Mouse (Mus musculus): ENCODE results near the gene Cd27.
A peak's percentile ranks its signal among the peaks of the same experiment; 100 is the strongest.

Cd27 gene

GRCm38 (mm10) chr6:125212621-125213020, 24.2 kb downstream of the Cd27 start:
- DNase-seq, result no peak

- DNase-seq, result no peak
Measured at GRCm38 (mm10) chr6:125210436-125210835, 26.4 kb downstream of the Cd27 start.

- DNase-seq, result no peak
Measured at GRCm38 (mm10) chr6:125197166-125197565, 39.6 kb downstream of the Cd27 start.

- DNase-seq, result no peak
Measured at GRCm38 (mm10) chr6:125196301-125196700, 40.5 kb downstream of the Cd27 start.

DNA sequence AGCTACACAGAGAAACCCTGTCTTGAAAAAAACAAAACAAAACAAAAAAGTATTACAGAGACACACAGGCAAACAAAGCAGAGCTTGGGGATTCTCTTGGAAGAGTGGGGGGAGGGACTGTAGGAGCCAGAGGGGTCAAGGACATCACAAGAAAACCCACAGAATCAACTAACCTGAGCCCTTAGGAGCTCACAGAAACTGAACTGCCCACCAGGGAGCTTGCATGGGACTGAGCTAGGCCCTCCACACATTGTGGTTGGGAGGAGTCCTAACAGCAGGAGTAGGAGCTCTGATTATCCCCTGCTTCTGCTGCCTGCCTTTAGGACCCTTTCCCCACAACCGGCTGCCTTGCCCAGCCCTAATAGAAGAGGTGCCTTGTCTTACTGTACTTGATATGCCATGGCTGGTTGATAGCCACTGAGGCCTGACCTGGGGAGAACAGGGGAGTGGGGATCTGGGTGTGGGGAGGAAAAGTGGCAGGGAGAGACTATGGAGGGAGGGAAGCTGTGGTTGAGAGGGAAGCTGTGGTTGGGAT, 41.2 kb downstream of the Cd27 start:
- no peak for DNase-seq

DNA sequence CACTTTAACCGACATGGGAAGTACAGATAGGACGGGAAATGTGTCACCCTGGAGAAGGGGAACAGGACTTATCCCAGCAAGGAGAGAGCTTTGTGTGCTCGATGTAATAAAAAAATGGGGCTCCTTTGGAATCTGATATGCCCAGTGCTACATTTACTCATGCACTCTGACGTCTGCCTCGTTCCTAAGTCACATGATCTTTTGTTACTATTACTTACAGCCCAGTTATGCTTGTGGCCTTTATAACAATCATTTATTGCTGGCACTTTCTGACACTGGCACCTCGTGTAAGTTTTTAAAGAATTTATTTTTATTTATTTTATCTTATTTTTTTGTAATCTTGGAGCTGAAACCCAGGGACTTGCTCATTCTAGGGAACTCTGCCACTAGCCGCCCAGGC, 43.4 kb downstream of the Cd27 start:
- DNase-seq, result no peak

DNA sequence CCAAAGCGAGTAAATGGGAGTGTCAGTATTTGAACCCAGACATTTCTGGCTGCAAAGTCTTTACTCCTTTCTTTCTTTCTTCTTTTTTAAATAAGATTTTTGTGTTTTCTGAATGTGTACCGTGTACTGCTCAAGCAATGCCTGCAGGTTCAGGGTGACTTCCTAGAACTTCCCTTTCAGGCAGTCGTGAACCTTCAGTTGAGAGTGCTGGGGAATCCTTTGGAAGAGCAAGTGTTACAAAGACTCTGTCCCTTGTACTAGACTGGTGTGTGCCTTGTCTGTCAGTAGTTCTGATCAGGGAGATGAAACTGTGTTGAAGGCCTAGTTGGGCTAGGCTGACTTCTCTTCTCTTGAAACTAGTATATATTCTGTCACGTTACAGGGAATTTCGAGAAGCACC, 44.0 kb downstream of the Cd27 start:
- no peak for DNase-seq

- DNase-seq, result peak; percentile 95 to 97
Measured at GRCm38 (mm10) chr6:125192016-125192714, 44.6 kb downstream of the Cd27 start.

GRCm38 (mm10) chr6:125191332-125192015, 45.3 kb downstream of the Cd27 start, which contains the start of the genes Ncapd2 and Mrpl51:
Gene Ncapd2 (minus strand): TSS chr6:125191701.
Gene Mrpl51 (plus strand): TSS chr6:125191801.
- DNase-seq, result peak; percentile 99

DNA sequence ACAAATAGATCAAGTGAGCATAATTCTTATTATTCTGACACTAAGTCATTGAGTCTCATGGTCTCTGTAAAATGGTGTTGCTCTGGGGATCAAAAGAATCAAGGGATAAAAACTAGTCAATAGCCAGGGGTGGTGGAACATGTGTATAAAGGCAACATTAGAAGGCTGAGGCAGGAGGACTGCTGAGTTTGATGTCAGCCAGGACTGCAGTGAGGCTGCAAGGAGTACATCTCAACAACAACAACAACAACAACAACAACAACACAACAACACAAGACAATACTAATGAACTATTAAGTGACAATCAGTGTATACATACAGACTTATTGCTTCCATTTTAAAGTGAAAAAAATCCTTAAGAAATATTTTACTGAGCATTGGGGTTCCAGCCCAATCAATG, 46.0 kb downstream of the Cd27 start:
- no peak for DNase-seq

DNA sequence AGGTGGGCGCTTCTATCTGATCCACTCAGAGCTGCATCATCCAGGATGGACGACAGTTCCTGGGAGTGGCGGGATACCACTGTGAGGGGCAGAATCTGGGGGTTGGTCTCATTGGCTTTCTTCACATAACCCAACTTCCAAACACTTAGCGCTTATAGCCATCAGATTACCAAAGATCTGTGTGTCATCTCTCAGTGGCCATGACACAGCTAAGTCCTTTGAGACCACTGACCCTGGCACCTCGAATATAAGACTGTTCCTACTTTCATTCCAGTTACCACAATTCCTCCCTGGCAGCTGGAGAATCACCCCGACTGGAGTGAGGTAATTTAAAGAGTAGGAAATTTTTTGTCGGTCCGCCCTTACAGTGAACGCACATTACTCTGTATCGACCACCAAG, 50.6 kb downstream of the Cd27 start:
- DNase-seq, result no peak
